Mouse (Mus musculus) adrenal gland (tissue): Measurements from ENCODE around the gene Sema3g.

Source experiments
- intact Hi-C: fragments of 180-260 bp; cut with DNase I; formaldehyde crosslinking; loops from one replicate; pipeline ENCODE4 v1.15.1; 2025

Gene Sema3g

DNA sequence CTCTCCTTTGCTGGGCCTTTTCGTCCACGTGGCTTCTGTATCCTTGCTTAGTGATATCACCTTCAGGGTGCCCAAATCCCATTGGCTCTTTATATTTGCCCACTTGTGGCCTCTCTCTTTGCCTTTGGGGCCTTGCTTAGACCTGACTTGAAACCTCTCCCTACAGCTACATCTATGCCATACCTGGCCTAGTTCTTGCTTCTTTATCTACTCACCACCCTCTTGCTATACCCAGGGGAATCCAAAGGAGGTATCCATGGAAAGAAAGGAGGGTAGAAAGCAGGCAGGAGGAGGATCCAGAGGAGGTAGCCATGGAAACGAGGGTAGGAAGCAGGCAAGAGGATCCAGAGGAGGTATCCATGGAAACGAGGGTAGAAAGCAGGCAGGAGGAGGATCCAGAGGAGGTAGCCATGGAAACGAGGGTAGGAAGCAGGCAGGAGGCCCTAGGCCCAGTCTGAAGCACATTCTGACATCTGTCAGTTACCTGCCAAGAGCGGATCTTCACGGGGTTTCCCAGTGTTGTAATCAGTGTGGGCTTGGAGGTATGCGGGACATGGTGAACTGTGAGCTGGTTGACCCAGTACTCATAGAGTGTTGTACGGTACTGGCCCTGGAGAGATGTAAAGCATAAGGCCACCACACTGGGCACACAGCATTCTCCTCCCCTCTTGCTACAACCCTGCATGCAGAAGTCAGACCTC, 50.8 kb downstream of the Sema3g start:
- intact Hi-C loops: no loop called here

DNA sequence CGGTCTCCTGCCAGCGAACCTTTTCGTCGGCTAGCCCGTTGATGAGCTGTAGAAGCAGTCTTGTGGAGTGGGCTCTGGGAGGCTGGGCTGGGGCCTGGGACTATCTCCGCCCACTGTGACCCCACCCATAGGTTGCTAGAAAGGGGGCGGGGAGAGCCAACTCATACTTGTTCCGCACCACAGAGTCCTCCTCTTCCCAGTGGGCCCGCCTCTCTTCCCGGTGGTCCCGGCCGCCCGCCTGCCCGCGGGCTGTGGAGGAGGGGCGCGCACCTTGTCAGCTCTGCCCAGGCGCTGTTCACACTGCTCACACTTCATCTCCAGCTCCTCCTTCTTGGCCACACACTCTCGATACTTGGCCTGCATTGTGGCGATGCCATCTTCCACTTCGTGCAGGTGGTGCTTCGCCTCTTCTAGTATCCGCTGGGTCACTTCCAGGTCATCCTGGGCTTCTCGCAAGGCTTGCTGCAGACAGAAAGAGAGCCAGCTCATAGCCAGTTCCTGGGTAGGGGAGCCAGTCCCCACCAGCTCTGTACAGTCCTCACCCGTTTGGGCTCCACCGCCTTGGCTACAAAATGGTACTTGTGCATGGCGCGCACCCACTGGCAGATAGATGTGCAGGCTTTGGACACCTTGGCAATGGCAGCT, 51.9 kb downstream of the Sema3g start:
- intact Hi-C loops: loop anchor here (5.0 kb wide), 1 partner anchor 58 kb away; no protein-coding TSS in a partner anchor

DNA sequence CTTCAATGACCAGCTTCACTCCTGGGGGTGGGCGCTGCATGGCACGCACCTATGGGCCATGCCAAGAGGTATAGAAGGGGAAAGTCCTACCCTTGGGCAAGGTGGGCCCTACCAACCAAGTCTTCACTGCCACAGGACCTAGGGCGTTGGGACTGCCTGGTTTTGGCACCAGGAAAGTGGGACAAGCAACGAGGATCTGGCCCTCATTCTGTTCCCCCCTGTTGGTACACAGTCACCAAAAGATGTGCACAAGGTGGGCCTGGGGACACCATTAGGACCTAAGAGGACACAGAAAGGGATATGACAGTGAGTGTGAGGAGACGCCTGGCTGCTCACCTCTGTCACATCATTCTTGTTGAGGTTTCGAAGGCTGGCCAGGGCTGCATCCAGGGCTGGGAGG, 53.5 kb downstream of the Sema3g start:
- intact Hi-C loops: loop anchor here (5.0 kb wide), 1 partner anchor 56 kb away; no protein-coding TSS in a partner anchor

DNA sequence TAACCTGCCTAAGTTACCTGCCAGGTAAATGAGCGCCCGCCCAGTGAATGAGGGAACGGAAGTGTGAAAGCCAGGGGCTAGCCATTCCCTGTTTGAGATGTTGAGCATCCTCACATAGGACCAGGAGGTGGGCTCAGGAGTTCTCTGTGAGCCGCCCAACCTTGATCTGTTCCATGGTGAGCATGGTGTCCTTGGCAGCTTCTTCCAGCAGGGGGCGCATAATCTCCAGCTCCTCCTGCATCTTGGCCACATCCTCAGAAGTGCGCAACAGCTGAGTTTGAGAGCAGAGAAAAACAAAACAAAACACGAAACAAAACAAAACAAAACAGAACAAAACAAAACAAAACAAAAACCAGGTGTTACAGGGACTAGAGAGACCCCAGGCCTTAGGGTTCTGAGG, 54.5 kb downstream of the Sema3g start:
- intact Hi-C loops: loop anchor here (2.0 to 5.0 kb wide), 2 partner anchors 55 to 201 kb away; no protein-coding TSS in a partner anchor
